24 mouse cellular contexts compared by ENCODE assay signal in genomic region chr5:144043166-144043565, GRCm38 (mm10). TPM values are rescaled to one million over a fixed set of nuclear protein-coding genes. Genes with fewer than 3 reads are reported as not detected.
DNase-seq lines count a peak whose midpoint lies in the region; ATAC-seq and TF ChIP-seq lines count a peak whose summit lies in the region.
"Had no signal": no experiment of that assay in that cellular context is flagged by ENCODE, and none has a peak within 500 bp of the region (broad histone marks: within the 10 kb centered on the region; RNA-seq: fewer than 3 reads in every experiment).

No protein-coding gene starts in this region.

- H3K27me3 ChIP-seq in splenic B cell, adult 2 months (ENCODE audit: control insufficient read depth, insufficient read depth, low read length, poor library complexity, severe bottlenecking): no peaks in the 10 kb centered on the region
- no peaks in the 10 kb centered on the region for H3K27me3 ChIP-seq in intestine, postnatal 0 days (replicated peaks; ENCODE audit: control insufficient read depth, insufficient read depth, low read length)
- H3K27me3 ChIP-seq: CH12.LX; forebrain, embryonic 13.5 days; hindbrain, embryonic 13.5 days had no signal

- H3K4me2 ChIP-seq in intestine, postnatal 0 days (replicated peaks; ENCODE audit: low read depth): no peak overlapping the region
- H3K4me2 ChIP-seq: forebrain, embryonic 13.5 days; hindbrain, embryonic 13.5 days had no signal

- ATAC-seq in intestine, postnatal 0 days: no peak
- ATAC-seq: forebrain, embryonic 13.5 days; forebrain, postnatal 0 days; hindbrain, postnatal 0 days had no signal

- H3K27ac ChIP-seq in intestine, postnatal 0 days (ENCODE audit: low read depth, low read length): no peak overlapping the region
- H3K27ac ChIP-seq: embryonic facial prominence, embryonic 10.5 days; forebrain, embryonic 13.5 days; heart, embryonic 10.5 days; hindbrain, embryonic 13.5 days; hindbrain, postnatal 0 days had no signal

- TF ChIP-seq CTCF in intestine, postnatal 0 days (IDR thresholded peaks at IDR 0.05; ENCODE audit: low read depth): no peak

- 78% methylated on average over 11 of the region's 11 CpGs for WGBS in intestine, postnatal 0 days

- H3K9ac ChIP-seq in intestine, postnatal 0 days (ENCODE audit: low read depth, low read length): no peak overlapping the region
- H3K9ac ChIP-seq: forebrain, embryonic 13.5 days; forebrain, postnatal 0 days; hindbrain, embryonic 13.5 days had no signal

- no peaks in the 10 kb centered on the region for H3K36me3 ChIP-seq in splenic B cell, adult 2 months (ENCODE audit: control insufficient read depth, insufficient read depth, low read length, poor library complexity, severe bottlenecking)
- no peaks in the 10 kb centered on the region for H3K36me3 ChIP-seq in intestine, postnatal 0 days (ENCODE audit: control insufficient read depth, insufficient read depth)
- H3K36me3 ChIP-seq: embryonic facial prominence, embryonic 10.5 days; heart, embryonic 10.5 days; hindbrain, embryonic 13.5 days had no signal

- peak; percentile 28 to 38 for DNase-seq in frontal cortex, postnatal 36 days (ENCODE audit: low spot score in 2 of 2)
- DNase-seq in frontal cortex, postnatal 25 days (ENCODE audit: low spot score in 2 of 2): no peak
- DNase-seq in right cerebral cortex, adult 18-20 months: peak; percentile 62
- DNase-seq in right cerebral cortex, postnatal 36 days (ENCODE audit: low spot score in 2 of 2): no peak
- DNase-seq in kidney, postnatal 14 days: peak; percentile 39
- DNase-seq in splenic B cell, adult 2 months (ENCODE audit: low read depth, low spot score): peak; percentile 16
- no peak for DNase-seq in ovary, postnatal 10 days (ENCODE audit: low spot score)
- DNase-seq: adrenal gland, adult 2 months; adrenal gland, postnatal 25 days; cerebellum, adult 2 months; cerebellum, postnatal 10 days; forebrain, postnatal 0 days; gastrocnemius, postnatal 25 days; heart, adult 18-20 months; heart, postnatal 10 days; heart, postnatal 4 days had no signal

- H3K9me3 ChIP-seq in intestine, postnatal 0 days (ENCODE audit: control insufficient read depth): no peaks in the 10 kb centered on the region
- H3K9me3 ChIP-seq: forebrain, embryonic 13.5 days; heart, embryonic 10.5 days; hindbrain, embryonic 13.5 days had no signal

- no peaks in the 10 kb centered on the region for H3K4me1 ChIP-seq in intestine, postnatal 0 days (replicated peaks; ENCODE audit: control insufficient read depth, insufficient read depth, low read length)
- H3K4me1 ChIP-seq: forebrain, embryonic 13.5 days; heart, embryonic 10.5 days had no signal

- H3K4me3 ChIP-seq in intestine, postnatal 0 days (ENCODE audit: low read depth, low read length): no peak overlapping the region
- H3K4me3 ChIP-seq: embryonic facial prominence, embryonic 10.5 days; forebrain, embryonic 13.5 days; heart, embryonic 10.5 days; hindbrain, embryonic 13.5 days had no signal

RNA-seq across cellular contexts. Expression of gene Ocm, which starts 16.7 kb away (rescaled TPM):
- not detected in 2 replicates for polyA plus RNA-seq in intestine, postnatal 0 days (2015; fragmentation: Nextera tagmentation; extraction: Ambion mirVana)
- polyA plus RNA-seq: adrenal gland, adult 2 months; cerebellum, adult 2 months; embryonic facial prominence, embryonic 10.5 days; forebrain, embryonic 13.5 days; forebrain, postnatal 0 days; heart, embryonic 14.5 days; hindbrain, embryonic 13.5 days had no signal

RNA-seq across cellular contexts. Expression of gene Ccz1, which starts 28.5 kb away (rescaled TPM):
- polyA plus RNA-seq in intestine, postnatal 0 days (2015; fragmentation: Nextera tagmentation; extraction: Ambion mirVana): 58.1 and 59.9 TPM in 2 replicates

RNA-seq across cellular contexts. Expression of gene Lmtk2, which starts 57.1 kb away (rescaled TPM):
- 4.9 and 5.8 TPM in 2 replicates for polyA plus RNA-seq in intestine, postnatal 0 days (2015; fragmentation: Nextera tagmentation; extraction: Ambion mirVana)

Comparison
In these comparisons a context has a peak if more than half of its experiments do, and no peak if none do; other contexts are left out.
1. DNase-seq: peak in frontal cortex, postnatal 36 days (2 of 2), right cerebral cortex, adult 18-20 months (single experiment), kidney, postnatal 14 days (single experiment) and splenic B cell, adult 2 months (single experiment); none in frontal cortex, postnatal 25 days (0 of 2), right cerebral cortex, postnatal 36 days (0 of 2) and ovary, postnatal 10 days (single experiment).